Mouse (Mus musculus) gastrocnemius, adult 18-20 months (tissue): Measurements from ENCODE around the gene Klf13. TPM values are rescaled to one million over a fixed set of nuclear protein-coding genes. Genes with fewer than 3 reads are reported as not detected.
A peak's percentile ranks its signal among the peaks of the same experiment; 100 is the strongest.

Experiments
- DNase-seq: peaks from one replicate; pipeline ENCODE4 v3.0.0; 2021; ENCODE audit warnings: low spot score
- total RNA-seq, 2 experiments: library from RNA; stranded (reverse); gene quantifications; 2 replicates each; pipeline ENCODE4 v1.2.3; 2021

The Klf13 gene
- total RNA-seq, 2 experiments from 2014 or later = 33.3 to 55.3 TPM

GRCm38 (mm10) chr7:63926492-63926891 is 12.2 kb downstream of the Klf13 start:
- DNase-seq = no peak

DNA sequence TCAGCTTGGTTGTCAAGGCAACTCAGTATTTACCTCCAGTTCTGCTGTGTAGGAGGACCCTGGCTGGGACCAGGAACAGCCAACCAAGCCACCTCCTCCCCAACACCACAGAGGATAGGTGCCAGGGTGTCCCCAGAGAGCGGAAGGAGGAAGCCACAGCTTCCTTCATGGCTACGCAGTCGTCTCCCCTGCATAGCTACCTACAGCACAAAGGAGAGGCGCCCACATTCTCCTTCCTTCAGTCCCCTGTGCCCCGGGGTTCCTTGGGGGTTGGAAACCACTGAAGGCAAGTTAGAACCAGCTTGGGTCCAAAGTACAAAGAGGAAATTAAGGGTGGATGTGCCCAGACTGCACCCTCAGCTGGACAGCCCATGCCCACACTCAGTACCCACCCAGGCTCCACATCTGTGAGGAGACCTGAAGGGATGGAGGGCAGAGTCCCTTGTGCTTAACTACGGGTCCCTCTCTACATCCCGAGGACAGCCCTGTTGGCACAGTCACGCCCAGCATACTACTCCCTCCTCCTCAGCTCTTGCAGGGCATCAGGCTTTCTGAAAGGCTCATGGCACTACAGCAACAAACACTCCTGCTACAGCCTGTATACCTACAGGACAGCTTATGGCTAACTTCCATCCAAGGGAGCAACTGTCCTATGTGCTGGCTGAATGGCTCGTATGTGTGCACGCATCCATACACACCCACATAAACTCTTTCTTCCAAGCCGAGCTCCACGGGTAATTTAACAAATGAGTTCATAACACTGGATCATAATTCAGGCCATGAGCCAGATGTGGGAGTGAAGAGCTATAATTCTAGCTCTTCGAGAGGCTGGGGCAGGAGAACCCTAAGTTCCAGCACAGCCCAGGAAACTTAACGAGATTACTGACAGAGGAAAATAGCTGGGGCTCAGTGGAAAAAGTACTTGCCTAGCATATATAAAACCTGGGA is 13.0 kb downstream of the Klf13 start:
- peak; percentile 71 for DNase-seq

GRCm38 (mm10) chr7:63924747-63925412 is 13.8 kb downstream of the Klf13 start:
- DNase-seq = peak; percentile 86

- DNase-seq = peak; percentile 46
Observed at GRCm38 (mm10) chr7:63924151-63924550, 14.6 kb downstream of the Klf13 start.

DNA sequence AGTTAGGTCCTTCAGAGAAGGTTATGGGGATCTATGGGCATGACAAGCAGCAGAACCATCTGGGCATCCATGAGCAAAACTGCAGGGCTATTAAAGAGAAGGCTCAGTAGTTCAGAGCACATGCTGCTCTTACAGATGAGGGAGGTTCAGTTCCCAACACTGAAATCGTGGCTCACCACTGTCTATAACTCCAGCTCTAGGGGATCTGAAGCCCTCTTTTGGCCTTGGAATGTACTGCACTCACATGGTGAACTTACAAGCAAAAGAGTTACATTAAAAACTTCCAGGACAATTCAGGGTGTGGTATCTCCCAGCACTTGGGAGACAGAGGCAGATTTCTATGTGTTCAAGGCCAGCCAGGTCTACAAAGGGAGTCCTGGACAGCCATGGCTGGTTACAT is 15.7 kb downstream of the Klf13 start:
- peak; percentile 1 for DNase-seq

GRCm38 (mm10) chr7:63922571-63922970 is 16.1 kb downstream of the Klf13 start:
- DNase-seq = peak; percentile 1

DNA sequence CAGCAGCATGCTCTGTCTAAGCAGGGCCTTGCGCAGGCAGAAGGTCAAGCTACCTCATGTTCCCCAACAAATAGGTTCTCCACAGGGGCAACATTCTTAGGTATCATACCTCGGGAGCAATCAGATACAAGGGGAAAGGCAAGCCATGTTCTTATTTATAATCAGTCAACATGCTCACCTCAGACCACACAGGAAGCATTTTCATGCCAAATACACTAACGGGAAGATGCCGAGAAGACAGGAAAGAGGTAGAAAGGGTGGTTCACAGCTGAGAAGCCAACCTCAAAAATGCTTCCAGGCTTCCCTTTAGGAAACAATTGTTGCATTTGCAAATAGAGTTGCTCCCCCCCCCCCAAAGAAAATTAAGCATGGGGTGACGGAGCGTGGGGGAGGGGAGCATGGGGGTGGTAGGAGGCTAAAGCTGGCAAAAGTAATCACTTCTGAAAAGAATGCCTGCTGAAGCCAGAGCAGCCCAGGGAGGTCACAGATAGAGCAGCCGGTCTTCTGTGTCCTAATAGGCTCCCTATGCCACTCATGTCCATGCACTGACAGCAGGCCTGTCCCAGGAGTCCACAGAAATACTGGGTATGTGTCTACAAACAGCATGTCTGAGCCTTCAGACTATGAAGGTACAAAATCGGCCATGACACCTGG is 16.7 kb downstream of the Klf13 start:
- peak; percentile 1 for DNase-seq

- no peak for DNase-seq
Observed at GRCm38 (mm10) chr7:63918771-63919768, 19.6 kb downstream of the Klf13 start.

DNA sequence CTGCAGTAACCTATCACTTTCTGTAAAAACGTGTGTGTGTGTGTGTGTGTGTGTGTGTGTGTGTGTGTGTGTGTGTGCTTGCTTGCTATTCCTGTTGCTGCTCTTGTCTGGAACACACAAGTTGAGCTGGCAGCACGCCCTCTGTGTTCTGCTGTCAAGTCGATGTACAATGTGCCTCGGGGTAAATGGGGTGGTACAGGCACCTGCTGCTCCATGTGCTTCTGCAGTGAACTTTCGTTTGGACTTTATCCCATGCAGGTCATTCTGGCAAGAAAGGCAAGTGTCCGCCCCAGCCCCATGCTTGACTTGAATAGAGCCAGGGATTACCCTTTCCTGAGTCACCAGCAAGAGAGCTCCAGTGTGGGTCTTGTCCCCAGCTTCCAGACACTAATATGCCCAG is 21.0 kb downstream of the Klf13 start:
- DNase-seq = peak; percentile 54

DNA sequence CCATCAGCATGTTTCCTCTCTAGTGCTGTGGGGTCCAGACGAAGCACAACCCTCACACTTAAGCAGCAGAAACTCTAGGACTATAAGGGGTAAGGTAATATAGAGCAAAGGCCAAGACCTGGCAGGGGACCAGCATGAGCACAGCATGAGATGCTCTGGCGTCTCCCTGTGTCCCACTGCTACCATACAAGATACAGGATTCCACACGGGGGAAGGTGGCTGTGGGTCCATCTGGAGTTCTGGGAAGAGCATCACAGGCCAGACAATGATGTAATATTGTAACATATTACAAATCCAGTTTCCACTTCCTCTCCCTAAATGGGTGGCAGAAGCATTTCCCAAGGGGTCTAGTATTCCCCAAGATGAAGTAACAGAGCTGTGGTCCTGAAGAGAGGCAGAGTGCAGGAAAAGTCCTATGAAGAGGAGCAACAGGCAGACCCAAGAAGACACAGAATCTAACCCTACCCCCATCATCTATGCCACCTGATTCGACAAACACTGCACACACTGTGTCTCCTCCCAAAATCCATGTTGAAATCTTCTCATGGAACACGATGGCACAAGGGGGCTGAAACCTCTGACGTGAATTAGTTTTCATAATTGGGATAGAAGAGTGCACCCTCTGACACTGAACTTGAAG is 22.3 kb downstream of the Klf13 start, which contains the start of gene E030018B13Rik:
Gene E030018B13Rik (plus strand): TSS at position 590 of the 640 bp plus-strand sequence.
- DNase-seq = no peak

DNA sequence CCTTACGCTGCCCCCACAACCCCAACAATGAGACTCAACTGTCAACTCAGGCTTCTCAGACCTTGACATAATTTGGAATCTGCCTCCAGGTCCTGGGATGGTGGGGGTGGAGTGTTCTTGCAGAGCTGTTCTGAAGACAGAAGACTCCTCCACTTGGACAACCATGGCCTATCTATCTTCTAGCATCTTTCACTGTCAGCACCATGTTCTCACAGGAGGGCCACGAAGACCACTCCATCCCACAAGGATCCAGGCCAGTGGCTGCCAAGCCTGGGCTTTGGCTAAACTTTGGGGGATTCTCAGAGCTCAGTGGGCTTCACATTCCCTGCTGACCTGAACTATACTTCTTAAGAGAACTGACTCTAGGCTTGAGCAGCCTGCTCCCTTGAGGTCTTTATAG is 23.8 kb downstream of the Klf13 start:
- DNase-seq = no peak

GRCm38 (mm10) chr7:63913724-63914692 is 24.7 kb downstream of the Klf13 start:
- DNase-seq = no peak

GRCm38 (mm10) chr7:63912924-63913723 is 25.6 kb downstream of the Klf13 start:
- DNase-seq = no peak

- peak; percentile 58 for DNase-seq
Observed at GRCm38 (mm10) chr7:63912234-63912810, 26.4 kb downstream of the Klf13 start.

- peak; percentile 93 for DNase-seq
Observed at GRCm38 (mm10) chr7:63911383-63912233, 27.1 kb downstream of the Klf13 start.

GRCm38 (mm10) chr7:63910912-63911311 is 27.8 kb downstream of the Klf13 start:
- peak; percentile 51 for DNase-seq

DNA sequence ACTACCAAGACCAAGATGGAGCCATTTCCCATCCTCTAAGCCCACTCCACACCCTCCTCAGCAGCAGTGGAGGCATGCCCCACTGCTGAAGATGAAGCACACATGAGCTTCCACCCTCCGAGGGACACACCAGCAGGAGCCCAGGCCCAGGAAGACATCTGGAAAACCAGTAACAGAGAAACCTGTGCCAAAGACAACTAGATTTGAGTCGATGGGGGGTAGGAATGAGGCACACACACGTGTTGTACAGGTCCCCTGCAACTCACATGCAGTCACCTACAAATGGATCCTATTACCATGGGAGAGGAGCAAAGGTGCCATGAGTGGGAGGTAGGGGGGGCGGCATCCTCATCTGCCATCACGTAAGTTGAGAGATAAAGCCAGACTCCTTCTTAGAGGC is 28.5 kb downstream of the Klf13 start:
- DNase-seq = no peak
